In genomic region chr7:90882740-90883139, GRCm38 (mm10) we compare ENCODE assay signal across 22 mouse cellular contexts.
"Had no signal": no experiment of that assay in that cellular context is flagged by ENCODE, and none has a peak within 500 bp of the region (broad histone marks: within the 10 kb centered on the region; RNA-seq: fewer than 3 reads in every experiment).

No protein-coding gene starts in this region.

- H3K4me2 ChIP-seq: kidney, embryonic 15.5 days; midbrain, embryonic 12.5 days; neural tube, embryonic 13.5 days had no signal

- H3K9me3 ChIP-seq: kidney, embryonic 15.5 days; midbrain, embryonic 12.5 days; neural tube, embryonic 13.5 days had no signal

- ATAC-seq: midbrain, embryonic 16.5 days had no signal

- H3K27ac ChIP-seq: kidney, embryonic 15.5 days; left cerebral cortex, adult 2 months; liver, embryonic 14.5 days; midbrain, embryonic 12.5 days; neural tube, embryonic 13.5 days; stomach, postnatal 0 days had no signal

- H3K36me3 ChIP-seq: kidney, embryonic 15.5 days; midbrain, embryonic 12.5 days; neural tube, embryonic 13.5 days had no signal

- H3K9ac ChIP-seq: kidney, embryonic 15.5 days; liver, embryonic 14.5 days; midbrain, embryonic 12.5 days; neural tube, embryonic 13.5 days had no signal

- H3K4me3 ChIP-seq: kidney, embryonic 15.5 days; left cerebral cortex, adult 2 months; midbrain, embryonic 12.5 days; myocyte; neural tube, embryonic 13.5 days had no signal

- H3K27me3 ChIP-seq: midbrain, embryonic 12.5 days; neural tube, embryonic 13.5 days had no signal

- DNase-seq: kidney, adult 11 months; kidney, adult 8-10 months; kidney, postnatal 10 days; kidney, postnatal 36 days; layer of hippocampus, postnatal 36 days; lung, adult 2 months; lung, postnatal 14 days; lung, postnatal 4 days; right cerebral cortex, adult 18-20 months; right cerebral cortex, postnatal 14 days; right cerebral cortex, postnatal 4 days; thymus, adult 2 months; thymus, postnatal 14 days; thymus, postnatal 4 days had no signal
